Mouse (Mus musculus): ENCODE measurements around the gene Ccnl2.
"Not testable (repeated sequence)": the region's sequence is repeated elsewhere in the genome, so short reads cannot be mapped to it uniquely, and the experiment has no call there.

Ccnl2 gene

DNA sequence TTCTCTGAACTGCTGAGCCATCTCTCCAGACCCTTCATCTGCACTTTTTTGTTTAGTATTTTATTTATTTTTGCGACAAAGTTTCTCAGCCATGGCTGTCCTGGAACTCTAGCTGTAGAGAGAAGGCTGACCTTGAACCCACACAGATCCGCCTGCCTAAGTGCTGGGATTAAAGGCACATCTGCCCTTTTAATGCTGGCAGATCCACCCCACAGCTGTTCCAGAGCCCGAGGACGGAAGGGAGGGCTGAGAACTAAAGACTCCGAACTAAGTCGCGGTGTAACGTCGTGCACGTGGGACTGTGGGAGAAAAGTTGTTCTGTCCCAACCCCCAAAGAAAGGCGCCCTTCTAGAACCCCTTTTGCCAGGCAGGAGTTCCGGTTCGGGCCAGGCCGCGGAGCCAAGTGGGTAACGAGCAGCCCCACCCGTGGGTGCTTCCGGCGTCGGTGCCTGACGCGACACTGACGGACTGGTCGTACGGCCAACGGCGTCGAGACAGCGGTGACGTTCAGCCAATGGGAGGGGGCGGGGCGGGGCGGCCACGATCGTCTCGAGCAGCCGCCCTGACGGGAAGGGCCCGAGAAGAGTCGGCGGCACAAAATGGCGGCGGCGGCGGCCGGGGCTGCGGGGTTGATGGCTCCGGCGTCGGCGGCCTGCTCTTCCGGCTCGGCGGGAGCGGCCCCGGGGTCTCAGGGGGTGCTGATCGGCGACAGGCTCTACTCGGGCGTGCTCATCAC is at the start of gene Ccnl2:
TSS of gene Ccnl2 (plus strand) at position 561 of the 736 bp plus-strand sequence.
- peak; percentile 97 for DNase-seq (ENCODE audit: low spot score in 2 of 2)

DNA sequence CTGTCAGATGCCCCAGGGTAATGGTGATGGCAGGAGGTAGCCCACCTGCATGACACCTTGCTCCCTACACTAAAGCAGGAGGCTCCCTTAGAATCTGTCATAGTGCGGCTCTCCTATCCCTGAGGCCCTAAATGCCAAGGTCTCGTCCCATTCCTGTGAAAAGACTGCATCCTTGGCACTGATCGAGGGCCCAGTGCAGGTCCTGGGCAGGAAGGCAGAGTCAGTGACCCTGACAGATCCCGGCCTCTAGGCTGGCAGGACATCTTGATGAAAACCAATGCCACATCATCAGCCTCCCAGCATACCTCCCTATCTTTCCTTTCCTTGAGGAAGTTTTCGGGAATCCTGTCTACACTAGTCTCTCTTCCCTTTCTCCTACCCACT is 42.8 kb upstream of the Ccnl2 start:
- no peak for DNase-seq (ENCODE audit: low spot score in 2 of 2)

DNA sequence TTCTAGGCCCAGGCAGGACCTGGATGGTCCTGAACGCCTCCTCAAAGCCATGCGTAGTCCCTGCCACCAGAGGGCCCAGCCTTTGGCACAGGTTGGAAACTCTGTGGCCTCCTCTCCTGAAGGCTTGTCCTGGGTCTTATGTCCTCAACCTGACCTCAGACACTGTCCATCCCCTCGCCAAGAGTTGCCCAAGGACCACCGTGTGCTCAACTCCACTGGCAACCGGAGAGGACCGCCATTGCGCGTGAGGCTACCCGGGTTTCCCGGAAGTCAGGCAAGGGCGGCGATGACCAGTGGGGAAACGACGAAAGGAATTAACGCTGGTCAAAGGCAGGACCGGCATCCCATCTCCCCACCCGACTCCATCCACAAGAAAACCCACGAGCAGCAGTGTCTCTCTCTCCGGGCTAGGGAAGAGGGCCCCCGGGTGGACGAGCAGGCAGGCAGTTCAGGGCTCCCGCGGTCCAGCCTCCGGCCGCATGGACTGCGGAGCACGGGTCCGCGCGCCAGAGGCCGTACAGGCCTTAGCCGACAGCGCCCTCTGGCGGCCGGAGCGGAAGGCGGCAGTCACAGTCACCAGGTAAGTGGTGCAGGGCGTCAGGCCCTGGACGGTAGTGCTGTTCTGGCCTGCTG is 42.3 kb upstream of the Ccnl2 start:
- DNase-seq (ENCODE audit: low spot score in 2 of 2): peak; percentile 89 to 92

DNA sequence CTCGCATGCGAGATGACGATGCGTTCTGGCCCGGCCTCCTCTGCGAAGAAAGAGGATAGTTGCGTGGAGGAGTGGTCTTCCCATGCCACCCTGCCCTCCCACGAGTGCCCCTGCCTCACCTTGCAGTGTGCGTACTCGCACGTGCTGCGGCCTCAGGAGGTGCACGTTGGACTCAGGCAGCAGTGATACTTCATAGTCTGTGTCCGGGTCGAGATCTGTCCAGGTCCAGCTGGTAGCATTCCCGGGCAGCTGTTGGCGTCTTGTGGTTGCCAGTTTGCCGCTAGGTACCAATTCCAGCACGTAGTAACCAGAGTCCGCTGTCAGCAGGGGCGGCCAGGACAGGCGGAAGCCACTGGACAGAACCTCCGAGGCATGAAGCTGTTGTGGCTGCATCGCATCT is 41.7 kb upstream of the Ccnl2 start:
- DNase-seq (ENCODE audit: low spot score in 2 of 2): no peak

DNA sequence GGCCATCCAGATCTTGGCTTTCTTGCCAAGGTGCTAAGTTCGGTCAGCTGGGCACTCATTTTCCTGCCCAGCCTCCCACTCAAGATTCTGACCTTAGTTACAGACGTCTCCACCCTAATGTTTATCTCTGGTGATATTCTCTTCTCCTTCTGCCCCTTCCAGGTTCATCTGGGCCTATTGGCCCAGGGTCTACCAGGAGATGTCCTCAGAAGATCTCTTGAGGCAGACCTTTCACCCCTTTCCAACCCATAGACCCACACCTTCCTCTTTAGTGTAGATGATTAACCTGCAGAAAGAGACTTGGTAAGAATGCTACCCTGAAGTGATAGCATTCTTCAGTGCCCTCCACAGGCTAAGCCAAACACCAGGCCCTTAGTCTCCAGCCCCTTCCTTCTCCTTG is 40.6 kb upstream of the Ccnl2 start:
- DNase-seq (ENCODE audit: low spot score in 2 of 2): no peak

DNA sequence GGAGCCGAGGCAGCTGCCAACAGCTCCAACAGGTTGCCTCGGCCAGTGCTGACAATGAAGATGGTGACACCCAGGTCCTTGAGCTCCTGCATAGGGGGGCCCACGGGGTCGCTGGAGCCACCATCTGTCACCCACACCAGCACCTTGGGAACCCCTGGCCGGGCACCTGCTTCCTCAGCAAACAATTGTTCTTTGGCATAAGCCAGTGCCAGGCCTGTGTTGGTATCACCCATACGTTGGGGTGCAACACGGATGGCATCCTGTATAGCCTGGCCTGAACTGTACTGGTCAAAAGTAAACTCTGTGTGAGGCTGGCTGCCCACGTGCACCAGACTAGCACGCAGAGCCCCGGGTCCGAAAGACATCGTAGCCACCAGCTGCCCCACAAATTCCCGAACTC is 39.5 kb upstream of the Ccnl2 start:
- DNase-seq (ENCODE audit: low spot score in 2 of 2): peak in 1 of 2 experiments; percentile 41

DNA sequence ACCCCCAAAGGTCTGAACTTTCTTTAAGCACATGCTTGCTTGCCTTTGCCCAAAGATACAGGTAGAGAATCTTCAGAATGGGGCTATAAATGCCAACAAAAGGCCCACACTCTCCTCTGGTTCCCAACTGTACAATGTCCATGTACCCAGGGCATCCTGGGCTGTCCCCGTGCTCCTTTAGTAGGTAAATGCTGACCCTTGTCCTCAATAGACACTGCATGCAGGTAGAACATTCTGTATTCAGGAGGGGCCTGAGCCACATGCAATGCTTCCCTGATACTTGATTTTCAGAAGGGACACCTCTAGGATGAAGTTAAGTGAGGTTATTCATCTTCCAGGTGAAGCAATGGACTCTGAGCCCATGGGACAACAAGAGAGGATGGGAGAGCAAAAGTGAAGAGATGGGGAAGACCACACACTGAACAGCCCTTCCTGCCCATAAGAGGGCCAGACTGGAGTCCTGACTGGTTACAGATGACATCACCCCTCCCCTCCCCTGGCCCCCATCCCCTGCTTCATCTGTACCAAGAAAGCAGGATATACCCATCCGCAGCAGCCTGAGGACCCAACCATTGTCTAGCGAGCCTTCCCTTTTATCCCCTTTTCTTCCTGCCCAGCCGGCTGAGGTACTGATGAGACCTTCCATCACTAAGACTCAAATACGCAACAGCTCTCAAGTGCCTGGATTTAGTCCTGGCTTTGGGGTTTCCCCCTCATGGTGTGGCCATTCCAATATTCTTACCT is 38.8 kb upstream of the Ccnl2 start:
- DNase-seq (ENCODE audit: low spot score in 2 of 2): peak in 1 of 2 experiments; percentile 21

DNA sequence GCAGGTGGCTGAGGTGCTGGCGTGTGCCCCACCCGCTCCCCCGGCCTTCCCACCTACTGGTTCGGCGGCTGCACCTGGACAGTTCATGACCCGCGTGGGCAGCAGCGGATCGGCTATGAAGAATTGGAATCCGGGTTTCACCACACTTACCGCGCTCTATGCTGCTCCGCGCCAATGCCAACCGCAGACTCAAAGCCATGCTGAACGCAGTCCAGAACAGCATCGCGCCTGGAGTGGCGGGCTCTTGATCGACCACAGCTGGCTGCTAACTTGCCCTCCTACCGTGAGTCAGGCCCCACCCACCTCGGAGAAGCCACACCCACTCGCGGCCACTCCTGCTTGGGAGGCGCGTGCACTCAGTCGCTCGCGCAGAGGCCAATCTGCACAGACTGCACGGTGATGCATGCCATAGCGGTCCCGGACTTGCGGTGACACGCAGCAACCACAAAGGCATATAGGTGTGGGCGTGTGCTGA is 38.0 kb upstream of the Ccnl2 start, which contains the start of gene Vwa1:
TSS of gene Vwa1 (minus strand) at position 419 of the 475 bp plus-strand sequence.
- DNase-seq (ENCODE audit: low spot score in 2 of 2): peak; percentile 90 to 92

DNA sequence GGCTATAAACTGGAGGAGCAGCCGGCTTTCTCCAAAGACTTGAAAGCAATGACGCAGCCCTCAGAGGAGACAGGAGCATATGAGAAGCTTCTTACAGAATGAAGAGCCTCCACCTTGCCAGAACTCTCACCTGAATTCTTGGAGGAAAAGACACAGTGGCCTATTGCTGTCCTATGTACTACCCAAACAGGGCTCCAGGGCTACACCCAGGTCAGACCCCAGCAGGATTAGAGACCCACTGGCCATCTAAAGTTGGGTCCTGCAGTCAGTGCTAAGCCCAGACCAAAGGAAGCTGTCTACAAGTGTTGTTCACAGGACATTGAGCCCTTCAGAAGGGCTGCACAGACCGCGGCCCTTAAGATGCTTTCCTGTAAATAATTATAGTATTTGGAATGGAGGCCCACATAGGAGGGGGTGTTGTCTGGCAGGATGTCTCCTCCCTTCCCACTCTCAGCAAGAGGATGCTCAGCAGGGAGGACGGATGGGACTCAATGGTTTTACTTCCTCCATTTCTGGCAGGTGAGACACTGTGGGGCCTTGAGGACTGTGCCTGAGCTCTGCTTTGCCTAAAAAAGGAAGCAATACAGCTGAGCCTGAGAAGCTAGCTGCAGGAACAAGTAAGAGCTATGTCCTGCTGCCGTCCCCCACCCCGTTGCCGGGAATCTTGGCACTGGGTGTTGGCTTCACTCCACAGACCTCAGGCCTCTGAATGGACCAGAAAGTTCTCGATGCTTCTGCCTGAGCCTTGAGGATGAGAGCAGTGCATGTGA is 37.1 kb upstream of the Ccnl2 start:
- peak; percentile 79 to 85 for DNase-seq (ENCODE audit: low spot score in 2 of 2)

DNA sequence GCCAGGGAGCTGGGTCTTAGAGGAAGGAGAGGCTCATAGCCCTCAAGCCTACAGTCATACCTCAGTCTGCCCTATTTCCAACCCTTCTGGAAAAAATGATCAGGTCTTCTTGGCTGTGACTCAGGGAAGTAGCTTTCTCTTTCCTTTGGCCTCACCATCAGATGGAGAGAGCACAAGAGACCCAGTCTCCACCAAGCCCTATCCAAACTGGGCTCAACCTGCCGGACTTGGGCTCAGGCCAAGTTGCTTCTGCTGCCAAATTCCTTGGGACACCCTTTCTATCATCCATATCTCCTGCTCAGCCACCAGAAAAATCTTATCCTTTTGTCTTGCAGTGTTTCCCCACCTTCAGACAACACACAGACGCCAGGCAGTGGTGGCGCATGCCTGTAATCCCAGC is 36.4 kb upstream of the Ccnl2 start:
- peak in 1 of 2 experiments; percentile 52 for DNase-seq (ENCODE audit: low spot score in 2 of 2)

DNA sequence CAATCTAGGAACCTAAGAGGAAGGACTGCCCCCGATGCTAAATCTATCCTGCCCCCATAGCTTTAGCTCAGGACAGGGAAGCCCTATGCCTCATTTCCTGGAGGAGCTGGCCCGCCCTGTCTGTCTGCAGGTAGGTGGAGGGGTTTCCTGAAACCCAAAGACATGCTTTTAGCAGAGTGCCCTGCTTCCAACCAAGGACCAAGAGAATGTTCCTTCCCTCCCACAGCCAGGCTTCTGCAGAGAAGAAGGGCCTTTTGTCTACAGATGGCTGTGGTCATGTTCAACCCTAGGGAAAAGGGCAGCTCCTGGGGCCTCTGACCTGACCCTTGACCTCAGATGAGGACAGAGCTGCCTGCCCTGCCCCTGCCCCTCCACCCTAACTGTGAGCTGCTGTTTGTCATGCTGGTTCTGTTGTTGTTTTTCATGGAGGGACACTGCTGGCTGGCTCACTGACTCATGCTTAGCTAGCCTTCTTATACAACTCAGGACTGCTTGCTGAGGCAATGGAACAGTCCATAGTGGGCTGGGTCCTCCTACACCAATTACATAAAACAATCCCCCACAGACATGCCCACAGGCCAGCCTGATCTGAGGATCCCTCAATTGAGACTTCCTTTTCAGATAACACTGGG is 35.5 kb upstream of the Ccnl2 start:
- DNase-seq (ENCODE audit: low spot score in 2 of 2): peak in 1 of 2 experiments; percentile 37

DNA sequence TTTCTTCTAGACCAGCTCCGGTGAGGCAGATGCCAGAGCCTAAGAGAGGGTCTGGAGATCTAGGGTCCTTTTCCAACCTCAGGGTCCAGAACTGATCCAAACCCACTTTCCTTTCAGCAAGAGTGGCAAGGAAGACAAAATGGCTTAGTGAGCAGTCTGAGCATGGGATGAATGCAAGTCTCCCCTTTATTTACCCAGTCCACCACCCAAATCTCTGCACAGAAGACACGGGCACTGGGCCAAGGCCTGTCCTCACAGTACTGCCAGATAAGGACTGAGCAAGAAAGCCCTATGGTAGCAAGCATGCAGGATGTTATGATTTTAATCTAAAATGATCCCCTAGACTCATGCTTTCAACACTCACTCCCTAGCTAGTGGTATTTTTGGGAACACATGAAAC is 34.5 kb upstream of the Ccnl2 start:
- no peak for DNase-seq (ENCODE audit: low spot score in 2 of 2)

DNA sequence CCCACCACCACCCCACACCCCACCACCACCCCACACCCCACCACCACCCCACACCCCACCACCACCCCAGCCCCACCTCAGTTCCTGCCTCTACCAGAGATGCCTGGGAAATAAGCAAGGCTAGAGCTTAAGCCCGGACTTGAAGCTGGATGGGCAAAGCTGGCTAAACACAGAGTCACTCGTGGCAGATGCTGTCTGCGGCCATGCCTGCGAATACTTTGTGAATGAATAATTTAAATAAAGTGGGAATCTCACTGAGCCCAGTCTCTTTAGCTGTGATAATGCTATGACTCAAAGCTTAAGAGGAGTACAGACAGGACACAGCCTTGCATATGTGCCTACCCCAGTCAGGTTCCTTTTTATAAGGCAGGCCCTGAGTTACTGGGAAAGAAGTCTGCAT is 32.8 kb upstream of the Ccnl2 start:
- no peak for DNase-seq (ENCODE audit: low spot score in 2 of 2)

DNA sequence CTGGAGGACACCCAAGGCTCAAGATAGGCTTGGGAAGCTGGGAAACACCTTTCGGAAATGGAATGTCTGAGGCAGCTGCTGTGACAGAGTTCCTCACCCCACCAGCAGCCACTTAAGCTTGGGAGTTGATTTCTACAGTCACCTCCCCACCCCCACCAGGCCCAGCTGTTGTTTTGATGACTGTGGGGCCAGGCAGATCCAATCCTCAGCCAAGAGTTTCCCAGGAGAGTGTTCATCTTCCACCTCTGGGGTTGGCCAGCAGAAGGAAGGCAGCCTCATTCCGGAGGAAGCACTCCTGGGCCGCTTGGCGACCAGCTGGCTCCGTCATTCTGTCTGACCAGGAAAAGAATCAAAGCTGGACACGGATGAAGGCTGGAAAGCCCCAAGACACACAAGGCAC is 31.4 kb upstream of the Ccnl2 start:
- no peak for DNase-seq (ENCODE audit: low spot score in 2 of 2)

DNA sequence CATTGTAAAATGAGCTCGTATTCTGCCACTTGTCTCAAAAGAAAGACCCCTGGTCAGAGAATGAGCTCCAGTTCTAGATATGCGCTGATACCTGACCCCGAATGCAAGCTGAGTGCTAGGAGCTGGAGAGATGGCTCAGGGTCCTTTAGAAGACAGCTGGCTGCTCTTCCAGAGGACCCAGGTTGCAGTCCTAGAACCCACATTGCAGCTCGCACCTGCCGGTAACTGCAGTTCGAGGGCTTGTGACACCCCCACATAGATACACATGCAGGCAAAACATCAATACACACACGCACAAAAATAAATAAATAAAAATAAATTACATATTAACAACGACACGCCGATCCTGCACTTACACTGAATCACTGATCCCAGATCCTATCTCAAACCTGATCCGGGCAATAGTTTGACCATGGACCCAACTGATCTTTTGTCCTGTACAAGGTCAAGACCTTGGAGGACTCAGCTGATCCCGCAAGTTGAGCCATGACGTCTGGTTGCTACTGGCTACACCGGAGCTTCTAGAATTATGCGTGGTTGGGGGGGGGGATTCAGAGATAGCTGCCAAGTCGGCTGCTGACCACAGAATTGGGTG is 28.7 kb upstream of the Ccnl2 start:
- DNase-seq (ENCODE audit: low spot score in 2 of 2): no peak

DNA sequence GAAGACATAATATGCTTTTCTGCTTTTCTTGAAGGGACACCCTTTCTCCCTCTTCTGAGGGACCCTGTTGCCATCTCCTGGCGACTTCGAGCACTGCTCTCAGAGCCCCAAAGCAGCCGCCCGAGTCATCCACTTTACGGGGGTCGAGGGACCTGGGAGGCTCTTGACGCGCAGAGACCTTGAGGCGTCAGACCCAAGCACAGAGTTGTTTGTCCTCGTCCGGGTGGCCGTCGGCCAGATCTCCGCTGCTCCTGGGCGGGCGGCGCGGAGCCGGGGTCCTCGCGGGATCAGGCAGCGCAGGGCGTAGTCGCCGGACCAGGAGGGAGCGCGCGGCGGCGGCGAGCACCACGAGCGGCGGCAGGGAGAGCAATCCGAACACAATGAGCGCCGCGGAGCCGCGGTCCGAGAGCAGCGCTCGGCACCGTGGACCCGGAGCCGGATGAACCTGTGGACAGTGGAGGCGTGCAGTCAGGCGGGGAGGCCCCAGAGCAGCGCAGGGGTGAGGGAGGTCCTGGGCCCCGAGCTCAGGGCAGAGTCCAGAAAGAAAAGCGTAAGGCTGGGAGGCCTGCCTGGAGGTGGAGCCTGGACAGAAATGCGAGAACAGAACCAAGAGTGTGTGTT is 28.1 kb upstream of the Ccnl2 start:
- peak; percentile 85 for DNase-seq (ENCODE audit: low spot score in 2 of 2)

DNA sequence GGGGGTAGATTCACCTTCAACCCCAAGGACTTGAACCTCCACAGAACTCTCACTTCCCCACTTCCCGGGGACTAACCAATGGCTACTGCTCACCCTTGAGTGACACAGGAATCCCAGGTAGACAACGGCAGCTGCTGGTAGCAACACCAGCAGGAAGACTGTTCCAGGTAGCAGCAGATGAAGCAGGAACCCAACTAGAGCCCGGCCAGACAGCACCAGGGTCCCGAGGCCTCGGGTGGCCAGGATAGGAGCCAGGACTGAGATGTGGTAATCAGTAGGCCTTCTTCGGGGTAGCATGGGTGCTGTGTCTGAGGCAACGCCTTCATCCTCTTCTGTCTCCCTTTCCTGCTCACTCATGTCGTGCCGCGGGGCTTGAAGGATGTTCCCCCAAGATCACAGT is 27.0 kb upstream of the Ccnl2 start:
- DNase-seq (ENCODE audit: low spot score in 2 of 2): no peak

DNA sequence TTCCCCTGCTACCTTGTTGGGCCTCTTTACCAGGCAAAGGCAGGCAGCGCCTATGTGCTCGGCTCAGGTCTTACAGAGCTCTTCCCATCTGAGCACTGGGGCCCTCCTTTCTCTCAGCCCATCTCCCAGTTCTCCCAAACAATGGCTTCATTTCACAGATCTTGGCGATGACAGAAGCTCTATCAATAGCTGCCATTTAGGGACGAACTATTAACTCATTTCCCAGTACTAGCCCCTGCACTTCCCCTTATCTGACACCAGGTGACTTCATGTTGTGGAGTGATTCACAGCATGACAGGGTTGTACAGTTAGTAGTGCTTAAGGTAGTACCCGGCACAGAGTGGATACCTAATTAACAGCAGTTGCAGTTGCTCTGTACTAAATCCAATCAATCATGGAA is 26.5 kb upstream of the Ccnl2 start, which contains the start of gene Tmem88b:
TSS of gene Tmem88b (minus strand) at position 56 of the 400 bp plus-strand sequence.
- no peak for DNase-seq (ENCODE audit: low spot score in 2 of 2)

DNA sequence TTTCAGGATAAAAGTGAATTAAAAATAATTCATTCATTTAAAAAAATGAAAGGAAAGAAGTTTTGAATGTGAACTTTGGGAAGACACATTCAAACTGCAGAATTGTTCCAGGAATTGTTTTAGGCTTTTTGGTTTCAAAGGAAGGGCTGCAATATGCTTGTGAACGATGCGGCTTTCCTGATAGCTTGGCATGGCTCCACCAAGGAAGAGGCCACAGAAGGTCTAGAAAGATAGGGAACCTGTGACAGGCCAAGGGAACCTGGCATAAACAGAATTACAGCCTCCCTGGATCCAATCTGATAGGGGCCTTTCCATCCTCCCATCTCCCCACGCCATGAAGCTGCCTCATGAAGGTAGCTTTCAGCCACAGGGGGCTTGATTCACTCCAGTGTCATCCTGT is 24.0 kb upstream of the Ccnl2 start:
- DNase-seq (ENCODE audit: low spot score in 2 of 2): no peak

DNA sequence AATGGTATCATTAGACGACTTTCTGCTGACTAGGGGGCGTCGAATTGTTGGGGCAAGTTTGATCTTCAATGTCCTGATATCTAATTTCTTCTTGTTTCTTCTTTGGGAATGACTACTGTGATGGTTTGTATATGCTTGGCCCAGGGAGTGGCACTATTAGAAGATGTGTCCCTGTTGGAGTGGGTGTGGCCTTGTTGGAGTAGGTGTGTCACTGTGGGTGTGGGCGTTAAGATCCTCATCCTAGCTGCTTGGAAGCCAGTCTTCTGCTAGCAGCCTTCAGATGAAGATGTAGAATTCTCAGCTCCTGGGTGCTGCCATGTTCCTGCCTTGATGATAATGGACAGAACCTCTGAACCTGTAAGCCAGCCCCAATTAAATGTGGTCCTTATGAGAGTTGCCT is 23.5 kb upstream of the Ccnl2 start:
- DNase-seq (ENCODE audit: low spot score in 2 of 2): not testable (repeated sequence)

Measured in right cerebral cortex, postnatal 10 days (tissue).